Mouse (Mus musculus) liver, embryonic 14.5 days (tissue): ENCODE results near the gene Psg17.

ENCODE experiments used
- CTCF ChIP-seq: IDR thresholded peaks from 2 replicates; pipeline ENCODE4 v1.5.1; 2016; ENCODE audit warnings: antibody characterized with exemption, low read depth, control low read depth
- EP300 ChIP-seq: IDR thresholded peaks from 2 replicates; pipeline ENCODE4 v1.6.1; 2016; ENCODE audit warnings: antibody characterized with exemption, low read depth

DNA sequence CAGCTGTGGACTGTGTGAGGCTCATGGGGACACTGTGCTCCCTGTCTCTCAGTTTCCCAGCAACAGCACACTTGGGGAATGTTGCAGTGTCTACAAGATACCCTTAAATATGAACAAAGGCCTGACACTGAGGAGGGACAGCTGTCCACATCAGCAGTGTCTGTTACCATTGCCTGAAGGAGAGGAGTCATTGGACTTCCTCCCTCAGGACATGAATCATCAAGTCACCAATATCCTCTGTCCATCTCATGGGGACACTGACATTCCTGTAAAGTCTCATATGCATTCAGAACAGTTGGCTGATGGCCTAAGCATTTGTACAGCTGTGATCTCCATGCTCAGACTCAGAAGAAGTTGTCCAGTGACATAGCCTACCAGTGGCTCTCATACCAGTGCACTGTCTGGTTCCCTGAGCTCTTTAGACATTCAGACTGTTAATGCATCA is 42.0 kb downstream of the Psg17 start:
- TF ChIP-seq CTCF (no peak), EP300 (no peak)
